Mouse (Mus musculus) megakaryocyte, embryonic 14.5 days (primary cell): ENCODE measurements around the gene Snap47. TPM values are rescaled to one million over a fixed set of nuclear protein-coding genes. Genes with fewer than 3 reads are reported as not detected.

ENCODE experiments used
- H3K27me3 ChIP-seq: replicated peaks from 2 replicates; pipeline ENCODE3; 2012; ENCODE audit warnings: inconsistent platforms
- H3K36me3 ChIP-seq: replicated peaks from 2 replicates; pipeline ENCODE3; 2012; ENCODE audit warnings: low read length, inconsistent platforms, mixed read lengths
- H3K4me1 ChIP-seq: 2 replicates; pipeline ENCODE4 v1.6.1; 2012; ENCODE audit warnings: inconsistent platforms
- H3K4me3 ChIP-seq: replicated peaks from 2 replicates; pipeline ENCODE3; 2012; ENCODE audit warnings: moderate library complexity, mild to moderate bottlenecking, inconsistent platforms
- H3K9me3 ChIP-seq: 2 replicates; pipeline ENCODE4 v1.6.1; 2012; ENCODE audit warnings: inconsistent platforms
- FLI1 ChIP-seq: IDR thresholded peaks from 2 replicates; pipeline ENCODE4 v1.6.1; 2012; ENCODE audit warnings: low read length, inconsistent platforms, mixed read lengths
- GATA1 ChIP-seq: IDR thresholded peaks from 3 replicates; pipeline ENCODE4 v1.6.1; 2012; ENCODE audit warnings: mixed read lengths, low read length, inconsistent platforms, borderline replicate concordance
- polyA plus RNA-seq: library from polyadenylated mRNA; stranded (reverse); fragments of >175 nt; gene quantifications from 2 replicates; pipeline ENCODE4 v1.2.3, GENCODE M21; 2012; ENCODE audit warnings: low replicate concordance; ENCODE audit not compliant: insufficient read depth

Snap47 gene
- polyA plus RNA-seq: 9.9 and 18.6 TPM in 2 replicates

- Histone ChIP-seq H3K9me3 (no peaks in the 10 kb centered on the region), H3K36me3 (peaks cover 44% of the 10 kb centered on the region), H3K4me1 (peaks cover 31% of the 10 kb centered on the region)
Observed at GRCm38 (mm10) chr11:59451086-59451485, at the start of gene Snap47. Gene Snap47 (minus strand): TSS chr11:59451186.

GRCm38 (mm10) chr11:59497747-59498146, 46.8 kb upstream of the Snap47 start:
- H3K36me3 ChIP-seq: peaks cover 99% of the 10 kb centered on the region
- H3K27me3 ChIP-seq: no peaks in the 10 kb centered on the region
- peaks cover 3% of the 10 kb centered on the region; the same call in 1 of the 2 replicates for H3K9me3 ChIP-seq
- H3K4me1 ChIP-seq: peaks cover 21% of the 10 kb centered on the region
- TF ChIP-seq GATA1: no peak
- no peak for TF ChIP-seq FLI1
- H3K4me3 ChIP-seq: no peak overlapping the region

More at GRCm38 (mm10) chr11:59451086-59451485, at the start of gene Snap47:
- Histone ChIP-seq H3K27me3 (peaks cover 9% of the 10 kb centered on the region), H3K4me3 (peak within 1 kb of the TSS; percentile 99)
- no peak for TF ChIP-seq FLI1
- no peak for TF ChIP-seq GATA1

- peaks cover 3% of the 10 kb centered on the region; the same call in 1 of the 2 replicates for H3K9me3 ChIP-seq
- TF ChIP-seq FLI1 (no peak), GATA1 (no peak)
- H3K4me1 ChIP-seq: peaks cover 21% of the 10 kb centered on the region
- H3K27me3 ChIP-seq: no peaks in the 10 kb centered on the region
- no peak overlapping the region for H3K4me3 ChIP-seq
- peaks cover 99% of the 10 kb centered on the region for H3K36me3 ChIP-seq
Observed at GRCm38 (mm10) chr11:59496672-59497310, 45.8 kb upstream of the Snap47 start.

- Histone ChIP-seq H3K4me3 (no peak overlapping the region), H3K36me3 (peaks cover 52% of the 10 kb centered on the region), H3K27me3 (peaks cover 8% of the 10 kb centered on the region), H3K4me1 (no peaks in the 10 kb centered on the region), H3K9me3 (no peaks in the 10 kb centered on the region)
- no peak for TF ChIP-seq FLI1
- TF ChIP-seq GATA1: no peak
Observed at GRCm38 (mm10) chr11:59486222-59486621, 35.2 kb upstream of the Snap47 start.

- Histone ChIP-seq H3K4me1 (no peaks in the 10 kb centered on the region), H3K4me3 (no peak overlapping the region), H3K9me3 (peaks cover 1% of the 10 kb centered on the region; the same call in 1 of the 2 replicates), H3K36me3 (peaks cover 46% of the 10 kb centered on the region), H3K27me3 (peaks cover 13% of the 10 kb centered on the region)
- TF ChIP-seq GATA1 (no peak), FLI1 (no peak)
Observed at GRCm38 (mm10) chr11:59485641-59486040, 34.7 kb upstream of the Snap47 start.

GRCm38 (mm10) chr11:59483212-59483611, 32.2 kb upstream of the Snap47 start:
- TF ChIP-seq FLI1: no peak
- TF ChIP-seq GATA1: no peak
- Histone ChIP-seq H3K4me3 (no peak overlapping the region), H3K36me3 (peaks cover 26% of the 10 kb centered on the region), H3K9me3 (peaks cover 6% of the 10 kb centered on the region), H3K4me1 (no peaks in the 10 kb centered on the region), H3K27me3 (peaks cover 25% of the 10 kb centered on the region)

- TF ChIP-seq FLI1 (no peak), GATA1 (no peak)
- no peaks in the 10 kb centered on the region for H3K36me3 ChIP-seq
- H3K27me3 ChIP-seq: peaks cover 50% of the 10 kb centered on the region
- peaks cover 3% of the 10 kb centered on the region for H3K4me1 ChIP-seq
- no peak overlapping the region for H3K4me3 ChIP-seq
- peaks cover 6% of the 10 kb centered on the region for H3K9me3 ChIP-seq
Observed at GRCm38 (mm10) chr11:59477240-59477639, 26.3 kb upstream of the Snap47 start.

- H3K9me3 ChIP-seq: no peaks in the 10 kb centered on the region
- peak within 1 kb of the TSS; percentile 96 for H3K4me3 ChIP-seq
- H3K4me1 ChIP-seq: peaks cover 14% of the 10 kb centered on the region
- TF ChIP-seq GATA1 (no peak), FLI1 (no peak)
- H3K36me3 ChIP-seq: no peaks in the 10 kb centered on the region
- peaks cover 33% of the 10 kb centered on the region for H3K27me3 ChIP-seq
Observed at GRCm38 (mm10) chr11:59472326-59472677, 21.3 kb upstream of the Snap47 start, which contains the start of gene Zfp867. Gene Zfp867 (minus strand): TSS chr11:59472474.

- no peaks in the 10 kb centered on the region for H3K9me3 ChIP-seq
- H3K4me1 ChIP-seq: peaks cover 14% of the 10 kb centered on the region
- H3K4me3 ChIP-seq: peak overlapping the region; percentile 96
- H3K36me3 ChIP-seq: no peaks in the 10 kb centered on the region
- TF ChIP-seq FLI1 (no peak), GATA1 (no peak)
- peaks cover 29% of the 10 kb centered on the region for H3K27me3 ChIP-seq
Observed at GRCm38 (mm10) chr11:59471413-59472325, 20.7 kb upstream of the Snap47 start.
